Mouse (Mus musculus): ENCODE results near the gene Zfp764.

Gene Zfp764

GRCm38 (mm10) chr7:127406002-127406987, at the start of gene Zfp764:
TSS of gene Zfp764 (minus strand) at chr7:127406822.
- CTCF ChIA-PET, result interaction anchor here in 1 of 4 experiments (0.7 to 1.3 kb wide), 2 partner anchors 60 to 65 kb away, joined by 3 to 5 read pairs; no protein-coding TSS in a partner anchor
- POLR2A ChIA-PET, result interaction anchor here in 3 of 4 experiments (0.6 to 2.0 kb wide), 8 partner anchors 9 to 529 kb away, joined by 3 to 5 read pairs (median 4); partner anchors contain the start of gene Zfp689 (in 1 of the 3)

- ChIA-PET POLR2A (interaction anchor here (0.6 to 2.3 kb wide), 22 partner anchors 9 to 156 kb away, joined by 3 to 37 read pairs (median 5); partner anchors contain the start of genes Srcap (in 2 of the 4), Fbrs (in 1 of the 4) and Zfp747 (in 1 of the 4)), CTCF (interaction anchor here in 3 of 4 experiments (0.5 to 1.5 kb wide), 7 partner anchors 12 to 202 kb away, joined by 3 to 6 read pairs (median 4); no protein-coding TSS in a partner anchor)
Measured at GRCm38 (mm10) chr7:127454905-127455304, 48.3 kb upstream of the Zfp764 start.

- POLR2A ChIA-PET, result interaction anchor here in 3 of 4 experiments (0.6 to 2.0 kb wide), 4 partner anchors 18 to 143 kb away, joined by 3 to 11 read pairs (median 4); partner anchors contain the start of gene Fbrs (in 1 of the 3)
- CTCF ChIA-PET, result interaction anchor here in 2 of 4 experiments (0.6 to 0.8 kb wide), 2 partner anchors 17 to 29 kb away, joined by 3 read pairs; no protein-coding TSS in a partner anchor
Measured at GRCm38 (mm10) chr7:127453056-127453455, 46.4 kb upstream of the Zfp764 start.

GRCm38 (mm10) chr7:127449966-127450365, 43.3 kb upstream of the Zfp764 start:
- ChIA-PET POLR2A (interaction anchor here in 3 of 4 experiments (0.7 to 3.5 kb wide), 17 partner anchors 14 to 239 kb away, joined by 3 to 65 read pairs (median 12); partner anchors contain the start of genes Fbrs (in 3 of the 3), Srcap (in 2 of the 3), Zfp688 (in 1 of the 3) and Zfp771 (in 1 of the 3)), CTCF (interaction anchor here in 2 of 4 experiments (1.3 to 1.8 kb wide), 2 partner anchors 12 to 22 kb away, joined by 3 to 4 read pairs; no protein-coding TSS in a partner anchor)

GRCm38 (mm10) chr7:127448521-127449300, 42.1 kb upstream of the Zfp764 start, which contains the start of gene Zfp689:
TSS of gene Zfp689 (minus strand) at chr7:127449158.
- CTCF ChIA-PET, result interaction anchor here (0.5 to 1.8 kb wide), 12 partner anchors 9 to 280 kb away, joined by 3 to 15 read pairs (median 3); no protein-coding TSS in a partner anchor
- POLR2A ChIA-PET, result interaction anchor here (0.6 to 3.5 kb wide), 63 partner anchors 11 to 1370 kb away, joined by 3 to 65 read pairs (median 4); partner anchors contain the start of genes Fbrs (in 3 of the 4), Srcap (in 3 of the 4), Bcl7c (in 1 of the 4) and Ccdc189 (in 1 of the 4)

- CTCF ChIA-PET, result no interaction called here
- POLR2A ChIA-PET, result interaction anchor here in 3 of 4 experiments (0.5 to 1.9 kb wide), 19 partner anchors 9 to 350 kb away, joined by 3 to 10 read pairs (median 3); partner anchors contain the start of genes Prr14 (in 1 of the 3) and Zfp747 (in 1 of the 3)
Measured at GRCm38 (mm10) chr7:127443976-127444375, 37.4 kb upstream of the Zfp764 start.

GRCm38 (mm10) chr7:127437724-127438123, 31.1 kb upstream of the Zfp764 start:
- ChIA-PET CTCF (interaction anchor here in 2 of 4 experiments (0.6 to 1.0 kb wide), 3 partner anchors 11 to 68 kb away, joined by 3 to 4 read pairs (median 3); partner anchors contain the start of gene Zfp689 (in 1 of the 2)), POLR2A (interaction anchor here in 2 of 4 experiments (0.6 to 1.0 kb wide), 5 partner anchors 27 to 196 kb away, joined by 3 read pairs; partner anchors contain the start of gene Srcap (in 1 of the 2))

- POLR2A ChIA-PET, result interaction anchor here in 2 of 4 experiments (0.7 to 1.8 kb wide), 4 partner anchors 9 to 36 kb away, joined by 3 to 8 read pairs (median 4); partner anchors contain the start of gene Zfp689 (in 1 of the 2)
- CTCF ChIA-PET, result interaction anchor here in 1 of 4 experiments (0.5 kb wide), 1 partner anchor 31 kb away, joined by 3 read pairs; no protein-coding TSS in a partner anchor
Measured at GRCm38 (mm10) chr7:127435206-127435605, 28.6 kb upstream of the Zfp764 start.

- CTCF ChIA-PET, result no interaction called here
- POLR2A ChIA-PET, result interaction anchor here in 2 of 4 experiments (0.7 to 1.3 kb wide), 4 partner anchors 13 to 320 kb away, joined by 3 read pairs; partner anchors contain the start of gene Ccdc189 (in 1 of the 2)
Measured at GRCm38 (mm10) chr7:127426354-127426753, 19.7 kb upstream of the Zfp764 start.

GRCm38 (mm10) chr7:127425911-127426310, 19.3 kb upstream of the Zfp764 start:
- ChIA-PET CTCF (no interaction called here), POLR2A (interaction anchor here in 2 of 4 experiments (0.7 to 1.3 kb wide), 4 partner anchors 13 to 321 kb away, joined by 3 read pairs; partner anchors contain the start of gene Ccdc189 (in 1 of the 2))

GRCm38 (mm10) chr7:127425291-127425690, 18.7 kb upstream of the Zfp764 start:
- ChIA-PET POLR2A (no interaction called here), CTCF (no interaction called here)

- ChIA-PET POLR2A (interaction anchor here in 3 of 4 experiments (0.6 to 3.3 kb wide), 8 partner anchors 26 to 269 kb away, joined by 3 to 12 read pairs (median 3); partner anchors contain the start of genes Zfp689 (in 2 of the 3) and Zfp768 (in 1 of the 3)), CTCF (interaction anchor here in 2 of 4 experiments (0.5 to 0.6 kb wide), 2 partner anchors 14 to 366 kb away, joined by 3 to 6 read pairs; no protein-coding TSS in a partner anchor)
Measured at GRCm38 (mm10) chr7:127422247-127422646, 15.6 kb upstream of the Zfp764 start.

- ChIA-PET POLR2A (interaction anchor here in 3 of 4 experiments (0.6 to 3.3 kb wide), 14 partner anchors 23 to 520 kb away, joined by 3 to 12 read pairs (median 4); partner anchors contain the start of genes Zfp689 (in 2 of the 3), Prr14 (in 1 of the 3) and Zfp768 (in 1 of the 3)), CTCF (interaction anchor here in 3 of 4 experiments (0.5 to 0.6 kb wide), 4 partner anchors 15 to 365 kb away, joined by 3 to 6 read pairs (median 4); no protein-coding TSS in a partner anchor)
Measured at GRCm38 (mm10) chr7:127421388-127422191, 15.0 kb upstream of the Zfp764 start, which contains the start of gene Zfp688. TSS of gene Zfp688 (minus strand) at chr7:127422068.

- ChIA-PET CTCF (no interaction called here), POLR2A (no interaction called here)
Measured at GRCm38 (mm10) chr7:127411418-127411817, 4.8 kb upstream of the Zfp764 start.

GRCm38 (mm10) chr7:127404101-127404500, 2.5 kb downstream of the Zfp764 start:
- POLR2A ChIA-PET, result interaction anchor here in 2 of 4 experiments (0.6 to 1.4 kb wide), 4 partner anchors 10 to 31 kb away, joined by 3 to 6 read pairs (median 4); no protein-coding TSS in a partner anchor
- CTCF ChIA-PET, result interaction anchor here in 1 of 4 experiments (1.5 kb wide), 1 partner anchor 41 kb away, joined by 3 read pairs; no protein-coding TSS in a partner anchor

- ChIA-PET CTCF (interaction anchor here in 3 of 4 experiments (0.6 to 1.5 kb wide), 7 partner anchors 9 to 315 kb away, joined by 3 to 10 read pairs (median 3); no protein-coding TSS in a partner anchor), POLR2A (interaction anchor here in 1 of 4 experiments (0.6 to 1.0 kb wide), 2 partner anchors 9 to 21 kb away, joined by 3 to 5 read pairs; no protein-coding TSS in a partner anchor)
Measured at GRCm38 (mm10) chr7:127402980-127403379, 3.6 kb downstream of the Zfp764 start.
